Mouse (Mus musculus) adrenal gland, adult 8-10 months (tissue): ENCODE measurements at regions not wholly inside any gene's neighbourhood (a gene's known extent, or its start where the extent isn't known, plus 50 kb on each side); places are given as distances from the start of the nearest gene placed in this dataset.

Experiments
- DNase-seq: peaks from one replicate; pipeline ENCODE4 v3.0.0; 2022

GRCm38 (mm10) chr6:102977122-102977521 lies 404.2 kb upstream of the Cntn3 start:
- DNase-seq, result no peak

- DNase-seq, result no peak
These were observed 450.4 kb upstream of the Cntn3 start for GRCm38 (mm10) chr6:103023326-103023725.

DNA sequence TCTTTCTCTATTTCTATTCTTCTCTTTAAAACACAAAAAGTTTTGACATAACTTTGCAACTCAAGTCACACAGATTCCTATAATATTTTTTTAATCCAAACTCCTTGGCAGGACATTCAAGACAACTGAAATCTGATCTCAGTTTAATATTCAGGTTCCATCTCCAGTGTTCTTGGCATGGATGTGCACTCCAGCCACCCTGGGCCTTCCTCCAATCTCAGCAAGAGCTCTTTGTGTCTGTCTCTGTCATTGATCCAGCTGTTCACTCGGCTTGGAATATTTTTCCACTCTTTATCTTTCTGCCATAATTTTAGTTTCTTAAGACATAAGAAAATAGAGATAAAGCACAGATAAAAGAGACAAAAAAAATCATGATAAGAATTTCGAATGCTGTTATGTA lies 451.1 kb upstream of the Cntn3 start:
- DNase-seq, result no peak

GRCm38 (mm10) chr6:103028150-103028549 lies 455.2 kb upstream of the Cntn3 start:
- no peak for DNase-seq

DNA sequence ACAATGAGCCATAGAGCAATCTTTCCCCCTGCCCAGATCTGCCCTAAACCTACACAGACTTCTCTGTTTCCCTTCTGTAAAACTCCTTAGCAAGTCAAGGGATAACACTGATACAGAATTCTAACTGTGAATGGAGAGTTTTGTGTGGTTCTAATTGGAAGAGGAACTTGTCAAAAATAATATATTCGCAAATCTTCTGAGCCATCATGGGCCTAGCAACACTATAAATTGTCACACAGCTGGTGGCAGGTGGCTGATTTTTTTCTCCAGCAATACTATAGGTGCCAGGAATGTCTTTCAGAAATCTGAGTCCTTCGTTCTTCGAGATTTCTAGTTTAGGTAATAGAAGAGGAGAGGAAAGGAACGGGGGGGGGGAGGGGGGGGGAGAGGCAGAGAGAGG lies 460.5 kb upstream of the Cntn3 start:
- DNase-seq, result no peak

DNA sequence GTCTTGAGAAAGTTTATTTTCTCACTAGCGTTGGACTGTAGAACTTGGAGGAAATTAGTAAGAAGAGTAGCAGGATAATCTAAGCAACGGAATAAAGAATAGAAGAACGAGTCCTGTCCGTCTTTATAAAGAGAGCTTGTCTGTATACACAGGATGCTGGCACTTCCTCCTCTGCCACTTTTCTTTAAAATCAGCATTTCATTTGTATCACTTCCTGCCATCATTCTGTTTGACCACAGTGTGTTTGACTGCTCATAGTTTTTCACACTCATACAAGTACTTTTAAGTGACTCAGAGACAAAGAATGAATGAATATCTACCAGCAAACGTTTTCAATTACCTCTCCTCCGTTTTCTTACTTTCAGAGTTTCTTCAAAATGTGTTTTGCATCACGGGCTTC lies 461.0 kb upstream of the Cntn3 start:
- no peak for DNase-seq

DNA sequence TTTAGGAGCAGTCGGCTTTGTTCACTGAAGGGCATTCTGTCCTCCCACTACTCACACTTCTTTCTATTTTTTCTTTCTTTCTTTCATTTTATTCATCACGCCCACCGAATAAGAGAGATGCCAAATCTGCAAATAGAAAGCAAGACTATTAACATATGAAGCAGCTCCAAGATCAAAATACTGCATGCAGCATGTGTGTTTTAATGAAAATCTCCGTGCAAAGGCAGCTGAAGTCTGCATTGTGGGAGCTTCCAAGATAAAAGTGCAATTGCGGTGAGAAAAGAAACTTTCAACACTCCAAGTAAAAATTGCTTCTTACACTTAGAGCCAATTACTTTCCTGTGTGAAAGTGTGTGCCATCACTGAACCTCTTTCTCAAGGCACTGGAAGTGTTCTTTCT lies 449.8 kb upstream of the Chl1 start:
- DNase-seq, result no peak

DNA sequence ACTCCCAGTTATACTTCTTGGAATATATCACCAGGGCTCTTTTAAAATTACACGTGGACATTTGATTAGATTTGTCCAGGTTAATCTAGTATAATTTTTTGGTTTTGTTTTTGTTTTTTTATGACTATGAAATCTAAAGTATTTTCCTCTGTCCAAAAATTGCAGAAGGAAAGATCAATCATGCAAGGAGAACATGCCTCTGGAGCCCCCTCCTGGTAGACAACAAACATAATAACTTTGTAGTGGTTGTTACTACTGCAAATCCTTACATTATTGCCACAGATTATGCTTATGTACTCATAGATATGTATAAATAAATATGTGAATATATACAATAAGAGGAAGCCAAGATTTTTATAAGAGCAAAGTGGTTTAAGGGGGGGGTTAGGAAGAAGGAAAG lies 404.2 kb upstream of the Chl1 start:
- no peak for DNase-seq

GRCm38 (mm10) chr6:103119537-103119936 lies 390.8 kb upstream of the Chl1 start:
- DNase-seq, result no peak

- DNase-seq, result no peak
These were observed 369.5 kb upstream of the Chl1 start for GRCm38 (mm10) chr6:103140851-103141250.

DNA sequence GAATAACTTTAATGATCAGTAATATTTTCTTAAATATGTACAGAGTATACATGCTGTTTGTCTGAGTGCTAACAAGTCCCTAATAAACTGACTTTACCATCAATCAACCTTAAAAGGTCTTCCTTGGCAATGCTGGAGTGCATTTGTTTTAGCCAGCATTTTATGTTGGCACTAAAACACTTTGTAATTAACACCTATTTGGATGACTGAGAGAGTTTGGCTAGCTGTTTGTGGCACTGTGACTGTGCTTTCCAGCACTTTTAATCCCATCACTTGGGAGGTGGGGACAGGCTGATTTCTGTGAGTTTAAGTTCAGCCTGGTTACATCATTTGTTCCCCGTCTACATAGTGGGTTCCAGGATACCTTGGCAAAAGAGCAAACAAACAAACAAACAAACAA lies 332.5 kb upstream of the Chl1 start:
- no peak for DNase-seq

DNA sequence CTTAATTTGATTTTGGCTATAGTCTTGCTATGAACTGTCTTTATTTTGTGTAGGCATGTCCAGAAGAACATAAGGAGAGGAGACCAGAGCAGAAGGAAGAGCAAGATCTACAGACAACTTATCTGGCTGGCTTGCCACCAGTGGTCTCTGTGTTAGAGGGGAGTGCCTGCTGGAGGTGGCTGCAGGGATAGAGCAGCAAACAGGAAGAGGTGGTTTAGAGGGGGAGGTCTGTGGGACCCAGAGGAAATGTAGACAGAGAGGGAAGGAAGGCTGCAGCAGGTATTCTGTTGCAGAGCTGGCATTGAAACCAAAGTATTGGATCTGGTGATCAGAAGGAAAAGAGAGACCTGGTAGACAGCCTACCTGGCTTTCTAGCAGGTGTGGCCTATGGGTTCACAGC lies 327.0 kb upstream of the Chl1 start:
- DNase-seq, result no peak

GRCm38 (mm10) chr6:103196838-103197237 lies 313.5 kb upstream of the Chl1 start:
- DNase-seq, result no peak

GRCm38 (mm10) chr6:103201605-103202004 lies 308.8 kb upstream of the Chl1 start:
- no peak for DNase-seq

GRCm38 (mm10) chr6:103209202-103209601 lies 301.2 kb upstream of the Chl1 start:
- DNase-seq, result peak; percentile 82

- no peak for DNase-seq
These were observed 297.2 kb upstream of the Chl1 start for GRCm38 (mm10) chr6:103213160-103213559.

DNA sequence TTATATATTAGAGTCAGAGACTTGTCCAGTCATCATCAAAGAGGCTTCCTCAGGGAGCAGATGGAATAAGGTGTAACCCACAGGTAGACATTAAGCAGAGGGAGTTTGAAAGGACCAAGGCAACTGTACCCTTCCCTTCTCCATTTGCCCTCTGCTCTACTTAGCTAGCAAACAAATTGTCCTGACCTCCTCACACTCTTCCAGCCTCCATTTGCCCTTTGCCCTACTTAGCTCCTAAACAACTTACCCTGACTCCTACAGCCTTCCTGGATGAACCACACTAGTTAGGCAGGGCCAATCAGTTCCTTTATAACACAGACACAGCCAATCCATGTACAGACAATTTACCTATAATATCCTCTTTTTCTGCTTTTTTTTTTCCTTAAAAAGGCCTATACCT lies 273.5 kb upstream of the Chl1 start:
- DNase-seq, result no peak

- DNase-seq, result no peak
These were observed 241.4 kb upstream of the Chl1 start for GRCm38 (mm10) chr6:103268984-103269383.

DNA sequence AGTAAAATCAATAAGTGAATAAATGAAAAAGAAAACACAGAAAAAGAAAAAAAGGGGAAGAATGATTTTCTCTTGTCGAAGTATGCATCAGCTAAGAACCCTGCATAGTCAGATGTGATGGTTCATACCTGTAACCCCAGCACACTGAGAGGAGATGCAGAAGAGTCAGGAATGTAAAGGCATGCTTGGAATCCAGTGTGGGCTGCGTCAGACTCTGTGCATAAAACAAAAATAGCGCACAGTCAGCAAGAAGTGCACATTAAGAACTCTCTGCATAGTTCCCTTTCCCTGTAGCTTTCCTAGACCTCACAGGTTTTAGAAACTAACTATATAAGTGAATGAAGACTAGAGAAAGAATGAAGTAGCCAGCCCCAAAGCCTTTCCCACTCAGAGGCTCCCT lies 238.2 kb upstream of the Chl1 start:
- no peak for DNase-seq

- DNase-seq, result no peak
These were observed 235.3 kb upstream of the Chl1 start for GRCm38 (mm10) chr6:103275071-103275470.

GRCm38 (mm10) chr6:103275476-103275875 lies 234.9 kb upstream of the Chl1 start:
- DNase-seq, result no peak

DNA sequence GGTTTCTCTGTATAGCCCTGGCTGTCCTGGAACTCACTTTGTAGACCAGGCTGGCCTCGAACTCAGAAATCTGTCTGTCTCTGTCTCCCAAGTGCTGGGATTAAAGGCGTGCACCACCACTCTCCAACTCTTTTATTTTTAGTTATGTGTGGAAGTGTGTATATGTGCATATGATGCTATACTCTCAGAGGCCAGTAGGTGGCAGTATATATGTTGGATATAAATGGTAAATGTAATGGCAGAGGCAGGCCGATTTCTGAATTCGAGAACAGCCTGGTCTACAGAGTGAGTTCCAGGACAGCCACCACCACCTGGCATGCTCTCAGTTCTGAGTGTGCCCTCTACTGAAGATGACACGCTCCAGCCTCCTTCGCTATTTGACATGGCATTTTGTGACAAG lies 214.4 kb upstream of the Chl1 start:
- no peak for DNase-seq

DNA sequence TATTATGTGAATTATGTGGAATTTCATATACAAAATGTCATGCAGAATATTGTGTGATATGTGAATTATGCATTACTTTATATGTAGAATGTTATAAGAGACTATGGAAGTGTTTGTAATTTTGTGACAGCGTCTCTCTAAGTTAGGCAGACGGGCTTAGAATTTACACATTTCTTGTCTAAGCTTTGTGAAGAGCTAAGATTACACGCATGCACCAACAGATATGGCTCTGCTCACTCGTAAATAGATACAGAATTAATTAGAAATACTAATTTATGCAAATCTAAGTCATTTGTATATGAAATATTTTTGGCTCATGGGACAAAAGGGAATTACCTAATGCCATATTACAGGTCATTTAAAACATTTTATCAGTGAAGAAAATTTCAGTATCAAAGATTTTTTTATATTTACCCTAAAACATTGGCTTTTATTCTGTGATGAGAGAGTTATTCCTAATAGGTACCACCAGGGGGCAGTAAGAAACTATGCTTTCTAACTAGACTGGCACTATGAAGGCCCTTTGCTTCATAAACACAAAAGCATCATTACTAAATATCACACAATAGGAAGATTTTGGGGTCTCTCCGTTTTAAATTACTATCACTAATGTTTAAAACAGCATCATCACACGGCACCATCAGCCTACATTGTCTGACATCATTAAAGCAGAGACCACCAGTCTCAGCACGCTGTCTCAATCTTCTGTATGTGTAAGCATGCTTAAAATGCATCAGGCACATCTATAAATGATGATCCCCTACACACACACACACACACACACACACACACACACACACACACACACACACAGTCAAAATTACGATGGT lies 203.8 kb upstream of the Chl1 start:
- no peak for DNase-seq

DNA sequence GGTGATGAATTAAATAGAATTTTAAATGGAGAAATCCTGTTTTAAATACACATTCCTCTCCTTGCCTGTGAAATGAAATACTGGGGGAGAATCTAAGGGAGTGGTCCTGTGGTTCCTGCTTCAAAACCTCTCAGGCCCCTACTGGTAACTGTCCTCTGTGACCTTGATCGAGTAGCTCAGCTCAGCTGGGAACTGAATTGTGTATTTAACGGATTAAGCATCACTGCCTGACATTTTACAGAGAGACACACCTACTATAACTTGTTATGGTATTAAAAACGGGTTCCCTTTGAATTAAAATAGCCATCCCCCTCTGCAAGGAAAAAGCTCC lies 203.2 kb upstream of the Chl1 start:
- no peak for DNase-seq

- DNase-seq, result no peak
These were observed 198.2 kb upstream of the Chl1 start for GRCm38 (mm10) chr6:103312149-103312548.
